Mouse (Mus musculus) lung, postnatal 0 days (tissue): Measurements from ENCODE around the gene Acap2.

Source experiments
- CTCF ChIP-seq: IDR thresholded peaks from 2 replicates; pipeline ENCODE4 v1.5.1; 2016; ENCODE audit warnings: antibody characterized with exemption, mild to moderate bottlenecking
- EP300 ChIP-seq: IDR thresholded peaks from 2 replicates; pipeline ENCODE4 v1.6.1; 2016; ENCODE audit warnings: antibody characterized with exemption, mild to moderate bottlenecking, control low read depth

DNA sequence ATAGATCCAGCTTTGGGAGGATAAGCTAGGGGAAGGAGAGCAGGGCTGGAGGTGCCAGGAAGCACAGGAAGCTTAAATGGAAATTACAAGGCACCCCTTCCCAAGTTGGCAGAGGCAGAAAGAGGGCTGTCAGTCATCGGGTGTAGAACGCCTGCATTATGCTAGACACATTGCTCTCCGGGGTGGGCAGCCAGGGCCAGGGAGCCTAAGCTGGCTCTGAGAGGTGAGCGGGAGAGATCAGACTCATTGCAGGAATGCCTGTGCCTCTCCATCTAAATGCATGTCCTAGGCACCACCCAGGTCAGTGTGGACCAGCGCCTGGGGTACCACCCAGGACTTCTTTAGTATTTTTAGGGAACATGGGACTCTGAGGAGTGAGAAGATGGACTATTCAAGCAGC is 123.6 kb downstream of the Acap2 start:
- TF ChIP-seq EP300 (no peak), CTCF (no peak)
